Mouse (Mus musculus): ENCODE measurements around the gene Erbin.

GRCm38 (mm10) chr13:103910598-103910997, 9.7 kb downstream of the Erbin start:
- TF ChIP-seq CTCF (IDR thresholded peaks at IDR 0.05; ENCODE audit: borderline replicate concordance, insufficient read depth, low read length) (no peak), POLR2A (IDR thresholded peaks at IDR 0.05; ENCODE audit: low read depth, low read length) (no peak)

All from embryonic fibroblast, embryonic 13.5 days (primary cell).